Mouse (Mus musculus) frontal cortex, postnatal 36 days (tissue): ENCODE measurements around the gene Olfr401.
"Not testable (repeated sequence)": the region's sequence is repeated elsewhere in the genome, so short reads cannot be mapped to it uniquely, and the experiment has no call there.

Source experiments
- DNase-seq, 2 experiments: peaks; one replicate each; pipeline ENCODE4 v3.0.0; 2022; ENCODE audit warnings: low spot score in 2 of 2

The Olfr401 gene

DNA sequence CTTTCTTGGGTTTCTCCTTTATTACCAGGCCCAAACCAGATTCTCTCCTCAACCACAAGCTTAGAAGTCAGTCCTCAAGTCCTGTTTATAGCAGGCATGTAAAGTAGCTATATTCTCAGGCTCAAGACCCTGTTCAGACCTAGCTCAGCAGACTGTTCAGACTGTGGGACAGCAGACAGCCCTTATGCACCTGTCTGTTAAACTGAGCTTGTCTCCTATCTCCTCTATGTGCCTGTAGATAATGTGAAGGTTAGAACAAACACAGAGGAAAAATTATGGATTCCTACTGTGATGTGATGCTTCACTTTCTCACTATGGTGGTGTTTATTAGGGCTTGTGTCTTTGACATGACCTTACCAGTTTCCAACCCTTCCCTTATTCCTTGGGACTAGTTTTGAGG is at the start of gene Olfr401:
TSS of gene Olfr401 (plus strand) at position 301 of the 400 bp plus-strand sequence.
- no peak for DNase-seq

DNA sequence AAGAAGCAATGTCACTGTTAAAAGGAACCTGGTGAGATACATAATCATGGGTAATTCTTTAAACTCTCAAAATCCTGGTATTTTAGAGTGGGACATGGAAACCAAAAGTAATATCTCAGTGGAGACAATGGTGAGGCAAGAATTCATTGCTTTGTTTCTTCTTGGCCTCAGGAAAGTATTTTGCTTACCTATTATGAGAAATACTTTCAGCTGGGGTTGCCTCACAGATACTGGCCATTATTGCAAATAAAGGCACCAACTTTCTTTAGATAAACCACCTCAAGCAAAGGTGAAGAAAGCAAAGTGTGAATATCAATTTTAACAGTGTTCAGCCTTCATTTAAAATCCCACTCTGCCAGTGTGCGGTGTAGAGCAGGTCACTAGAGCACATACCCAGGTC is 43.9 kb upstream of the Olfr401 start, which contains the start of gene Zfp616:
TSS of gene Zfp616 (plus strand) at position 301 of the 400 bp plus-strand sequence.
- DNase-seq = no peak

DNA sequence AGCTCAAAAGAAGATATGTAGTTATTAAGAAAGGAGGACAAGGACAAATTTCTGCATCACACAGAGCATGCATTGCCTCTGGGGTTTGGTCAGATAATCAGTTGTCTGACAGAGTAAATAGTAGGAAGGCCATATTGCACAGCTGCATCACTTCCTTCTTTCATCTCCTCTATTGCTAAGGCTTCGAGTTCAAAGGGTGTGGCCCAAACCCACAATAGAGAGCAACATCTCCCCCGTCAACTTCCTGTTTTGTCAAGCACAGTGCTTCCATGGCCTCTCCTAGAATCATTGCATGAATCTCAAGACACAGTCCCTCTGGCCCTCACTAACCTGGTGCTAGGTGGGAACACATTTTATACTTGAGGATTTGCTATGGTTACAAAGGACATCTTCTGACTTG is 12.8 kb upstream of the Olfr401 start:
- DNase-seq = no peak

DNA sequence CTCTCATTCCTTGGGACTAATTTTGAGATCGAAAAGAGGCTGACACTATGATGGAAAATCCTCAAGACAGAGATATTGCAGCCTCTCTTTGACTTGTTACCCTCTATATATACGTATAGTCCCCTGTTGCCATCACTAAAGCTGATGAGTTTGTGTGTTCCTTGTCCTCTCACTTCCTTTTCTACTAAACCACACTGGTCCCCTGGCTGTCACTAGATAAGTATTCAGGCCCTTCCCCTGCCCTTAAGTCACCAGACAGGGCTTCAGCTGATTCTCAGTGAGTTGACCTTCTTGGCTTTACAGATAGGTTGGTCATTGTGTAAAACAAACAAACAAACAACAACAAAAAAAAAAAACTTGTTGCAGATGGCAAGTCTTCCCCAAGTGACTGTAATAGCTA is 12.0 kb upstream of the Olfr401 start:
- no peak for DNase-seq

DNA sequence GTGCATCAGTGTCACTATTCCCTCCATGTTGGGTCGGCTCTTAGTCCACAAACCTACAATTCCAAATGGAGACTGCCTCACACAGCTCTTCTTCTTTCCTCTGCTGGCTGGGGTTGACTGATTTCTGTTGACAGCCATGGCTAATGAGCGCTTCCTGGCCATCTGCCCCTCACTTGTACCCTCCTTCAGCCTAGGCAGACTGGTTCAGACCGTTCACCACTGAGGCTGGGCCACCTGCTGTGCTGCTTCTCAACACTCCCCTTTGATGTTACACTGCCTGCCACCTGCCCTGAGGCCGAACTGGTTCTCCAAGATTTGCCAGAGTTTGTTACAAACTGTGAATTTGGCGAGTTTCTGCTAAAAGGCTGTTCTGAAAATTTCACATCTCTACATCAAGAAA is 8.4 kb upstream of the Olfr401 start:
- DNase-seq = no peak

DNA sequence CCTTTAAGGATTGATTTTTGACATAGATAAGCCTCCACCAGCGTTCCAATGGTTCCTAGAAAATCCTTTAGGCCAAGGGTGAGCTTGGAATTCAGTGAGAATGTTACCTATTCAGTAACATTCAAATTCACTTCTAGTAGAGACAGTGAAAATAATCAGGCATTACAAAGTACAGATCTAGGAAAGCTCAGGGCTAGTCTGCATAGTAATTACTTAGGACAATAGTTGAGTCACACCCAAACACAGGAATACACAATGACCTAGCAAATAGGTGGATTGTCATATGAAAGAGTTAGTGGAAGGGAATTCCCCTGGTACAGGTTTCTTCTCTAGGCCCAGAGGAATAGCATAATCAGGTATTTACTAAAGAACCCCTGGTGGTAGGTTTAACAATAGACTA is 26.5 kb downstream of the Olfr401 start:
- DNase-seq = not testable (repeated sequence)

DNA sequence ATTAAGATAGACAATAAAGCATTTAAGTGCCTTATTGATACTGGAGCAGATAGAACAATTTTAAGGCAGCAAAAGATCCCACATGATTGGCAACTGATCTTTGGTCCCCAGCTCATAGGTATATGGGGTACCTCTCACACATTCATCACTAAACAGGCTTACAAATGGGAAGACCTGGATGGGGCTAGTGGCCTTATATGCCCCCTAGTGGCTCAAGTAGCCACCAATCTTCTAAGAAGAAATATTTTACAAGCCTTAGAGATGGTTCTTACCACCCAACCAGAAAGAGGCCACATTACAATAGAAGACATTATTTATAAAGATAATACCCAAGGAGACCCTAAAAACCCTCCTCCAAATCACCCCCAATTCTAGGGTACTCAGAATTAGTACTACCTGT is 32.4 kb downstream of the Olfr401 start:
- DNase-seq = no peak

DNA sequence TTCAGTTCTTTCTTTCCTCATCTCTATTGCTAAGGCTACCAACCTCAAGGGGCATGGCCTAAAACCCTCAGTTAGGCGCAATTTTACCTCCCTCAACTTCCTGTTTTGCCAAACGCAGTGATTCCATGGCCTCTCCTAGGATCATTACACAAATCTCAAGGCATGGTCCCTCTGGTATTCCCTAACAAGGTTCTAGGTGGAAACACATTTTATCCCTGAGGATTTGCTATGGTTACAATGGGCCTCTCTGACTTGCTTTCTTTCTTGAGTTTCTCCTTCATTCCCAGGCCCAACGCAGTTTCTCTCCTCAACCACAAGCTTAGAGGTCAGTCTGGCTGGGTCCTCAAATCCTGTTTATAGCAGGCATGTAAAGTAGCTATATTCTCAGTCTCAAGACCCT is 39.7 kb downstream of the Olfr401 start, which contains the start of gene Olfr402:
TSS of gene Olfr402 (plus strand) at position 301 of the 400 bp plus-strand sequence.
- DNase-seq = no peak

DNA sequence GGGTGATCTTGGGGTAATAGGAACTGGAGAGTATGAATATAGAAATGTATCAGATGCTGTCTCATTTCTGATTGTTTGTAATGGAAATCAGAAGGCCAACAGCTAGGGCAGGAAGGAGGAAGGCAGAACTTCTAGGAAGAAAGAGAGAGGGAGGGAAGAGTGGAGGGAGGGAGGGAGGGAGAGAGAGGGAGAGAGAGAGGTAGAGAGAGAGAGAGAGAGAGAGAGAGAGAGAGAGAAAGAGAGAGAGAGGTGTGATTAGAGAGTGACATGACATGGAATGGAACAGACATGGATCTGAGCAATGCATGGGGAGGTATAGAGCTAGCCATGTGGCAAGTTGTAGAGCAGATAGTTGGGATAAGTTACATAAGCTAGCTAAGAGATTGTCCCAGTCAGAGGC is 55.3 kb downstream of the Olfr401 start:
- no peak for DNase-seq
